In genomic region chr14:19705649-19706048, GRCm38 (mm10) we compare ENCODE assay signal across 8 mouse cellular contexts. TPM values are rescaled to one million over a fixed set of nuclear protein-coding genes. Genes with fewer than 3 reads are reported as not detected.
A peak's percentile ranks its signal among the peaks of the same experiment; 100 is the strongest.
DNase-seq lines count a peak whose midpoint lies in the region; ATAC-seq lines count a peak whose summit lies in the region.

No protein-coding gene starts in this region.

- no peaks in the 10 kb centered on the region for H3K36me3 ChIP-seq in embryonic facial prominence, embryonic 15.5 days
- no peaks in the 10 kb centered on the region for H3K36me3 ChIP-seq in heart, embryonic 12.5 days
- H3K36me3 ChIP-seq in kidney, embryonic 16.5 days (ENCODE audit: insufficient read depth, low read length), result no peaks in the 10 kb centered on the region
- no peaks in the 10 kb centered on the region for H3K36me3 ChIP-seq in liver, embryonic 11.5 days (ENCODE audit: control insufficient read depth, insufficient read depth, low read length)
- H3K36me3 ChIP-seq in splenic B cell, adult 2 months (ENCODE audit: control insufficient read depth, insufficient read depth, low read length, poor library complexity, severe bottlenecking), result no peaks in the 10 kb centered on the region

- H3K9ac ChIP-seq in embryonic facial prominence, embryonic 15.5 days, result no peak overlapping the region
- H3K9ac ChIP-seq in heart, embryonic 12.5 days, result no peak overlapping the region
- H3K9ac ChIP-seq in kidney, embryonic 16.5 days (replicated peaks; ENCODE audit: low read length), result 0 out of 2 replicates have a peak overlapping the region, but pooled peaks have one; percentile 9
- no peak overlapping the region for H3K9ac ChIP-seq in liver, embryonic 11.5 days (ENCODE audit: low read depth, low read length)

- 0 out of 2 replicates have a peak overlapping the region, but pooled peaks have one; percentile 25 for H3K4me2 ChIP-seq in embryonic facial prominence, embryonic 15.5 days (replicated peaks)
- peak overlapping the region; percentile 47 for H3K4me2 ChIP-seq in heart, embryonic 12.5 days
- H3K4me2 ChIP-seq in kidney, embryonic 16.5 days (replicated peaks; ENCODE audit: low read depth, low read length), result peak overlapping the region; percentile 31
- no peak overlapping the region for H3K4me2 ChIP-seq in liver, embryonic 11.5 days

- peaks cover 26% of the 10 kb centered on the region for H3K4me1 ChIP-seq in embryonic facial prominence, embryonic 15.5 days
- peaks cover 27% of the 10 kb centered on the region for H3K4me1 ChIP-seq in heart, embryonic 12.5 days (replicated peaks)
- peaks cover 27% of the 10 kb centered on the region for H3K4me1 ChIP-seq in kidney, embryonic 16.5 days (ENCODE audit: insufficient read depth, low read length)
- no peaks in the 10 kb centered on the region for H3K4me1 ChIP-seq in liver, embryonic 11.5 days (replicated peaks; ENCODE audit: control insufficient read depth, insufficient read depth, low read length)

- ATAC-seq in embryonic facial prominence, embryonic 15.5 days (ENCODE audit: insufficient number of reproducible peaks, low FRiP score, low TSS enrichment, low read depth), result no peak
- ATAC-seq in heart, embryonic 12.5 days (ENCODE audit: insufficient number of reproducible peaks, low FRiP score), result 0 out of 2 replicates have a peak, but pooled peaks have one; percentile 63
- ATAC-seq in kidney, embryonic 16.5 days (ENCODE audit: low FRiP score, low TSS enrichment), result peak; percentile 68; the same call in 1 of the 2 replicates
- peak; percentile 62; the same call in 1 of the 2 replicates for ATAC-seq in liver, embryonic 11.5 days (replicated peaks; ENCODE audit: low FRiP score)

- no peak overlapping the region for H3K4me3 ChIP-seq in embryonic facial prominence, embryonic 15.5 days (replicated peaks)
- 0 out of 2 replicates have a peak overlapping the region, but pooled peaks have one; percentile 11 for H3K4me3 ChIP-seq in heart, embryonic 12.5 days
- H3K4me3 ChIP-seq in kidney, embryonic 16.5 days (ENCODE audit: low read length), result no peak overlapping the region
- no peak overlapping the region for H3K4me3 ChIP-seq in liver, embryonic 11.5 days (ENCODE audit: low read depth, low read length)

- no peaks in the 10 kb centered on the region; the same call in 1 of the 2 replicates for H3K27me3 ChIP-seq in embryonic facial prominence, embryonic 15.5 days
- no peaks in the 10 kb centered on the region for H3K27me3 ChIP-seq in heart, embryonic 12.5 days (replicated peaks)
- H3K27me3 ChIP-seq in kidney, embryonic 16.5 days (ENCODE audit: insufficient read depth, low read length), result no peaks in the 10 kb centered on the region
- no peaks in the 10 kb centered on the region for H3K27me3 ChIP-seq in liver, embryonic 11.5 days (replicated peaks; ENCODE audit: control insufficient read depth, insufficient read depth, low read length)
- no peaks in the 10 kb centered on the region; the same call in 1 of the 2 replicates for H3K27me3 ChIP-seq in splenic B cell, adult 2 months (ENCODE audit: control insufficient read depth, insufficient read depth, low read length, poor library complexity, severe bottlenecking)

- H3K9me3 ChIP-seq in embryonic facial prominence, embryonic 15.5 days (replicated peaks), result no peaks in the 10 kb centered on the region
- H3K9me3 ChIP-seq in heart, embryonic 12.5 days (replicated peaks), result no peaks in the 10 kb centered on the region
- no peaks in the 10 kb centered on the region for H3K9me3 ChIP-seq in kidney, embryonic 16.5 days (ENCODE audit: low read length)
- no peaks in the 10 kb centered on the region for H3K9me3 ChIP-seq in liver, embryonic 11.5 days (ENCODE audit: control insufficient read depth, low read length)

- H3K27ac ChIP-seq in embryonic facial prominence, embryonic 15.5 days (replicated peaks), result no peak overlapping the region
- no peak overlapping the region for H3K27ac ChIP-seq in heart, embryonic 12.5 days (ENCODE audit: poor library complexity, severe bottlenecking)
- H3K27ac ChIP-seq in kidney, embryonic 16.5 days (ENCODE audit: low read length), result no peak overlapping the region
- no peak overlapping the region for H3K27ac ChIP-seq in liver, embryonic 11.5 days (ENCODE audit: low read depth, low read length)

- whole genome bisulfite sequencing in embryonic facial prominence, embryonic 15.5 days, result 11% methylated on average over 16 of the region's 16 CpGs
- 7% methylated on average over 16 of the region's 16 CpGs for WGBS in heart, embryonic 12.5 days
- WGBS in kidney, embryonic 16.5 days, result 7% methylated on average over 16 of the region's 16 CpGs
- WGBS in liver, embryonic 11.5 days, result 10% methylated on average over 16 of the region's 16 CpGs

- DNase-seq in cerebellum, adult 18-20 months, result peak; percentile 28 to 45
- no peak for DNase-seq in cerebellum, adult 11-12 months
- peak; percentile 74 for DNase-seq in liver, embryonic 11.5 days (ENCODE audit: low spot score)
- peak; percentile 55 to 66 for DNase-seq in natural killer cell, adult 2 months (ENCODE audit: low spot score in 2 of 2)
- DNase-seq in splenic B cell, adult 2 months (ENCODE audit: low read depth, low spot score), result peak; percentile 82

RNA-seq across cellular contexts. Expression of gene Nid2, which starts 45.4 kb away (rescaled TPM):
- 86.7 and 91.3 TPM in 2 replicates for polyA plus RNA-seq in embryonic facial prominence, embryonic 15.5 days (2015; fragmentation: Nextera tagmentation; extraction: Ambion mirVana)
- polyA plus RNA-seq in heart, embryonic 12.5 days (2016; fragmentation: Nextera tagmentation; extraction: Ambion mirVana), result 204 and 208 TPM in 2 replicates
- 147 and 148 TPM in 2 replicates for polyA plus RNA-seq in kidney, embryonic 16.5 days (2015; fragmentation: Nextera tagmentation; extraction: Ambion mirVana)
- 44.1 and 45.2 TPM in 2 replicates for polyA plus RNA-seq in liver, embryonic 11.5 days (2014; fragmentation: Nextera tagmentation; extraction: Ambion mirVana)
